Mouse (Mus musculus): ENCODE results near the gene Sppl3.

Sppl3 gene

DNA sequence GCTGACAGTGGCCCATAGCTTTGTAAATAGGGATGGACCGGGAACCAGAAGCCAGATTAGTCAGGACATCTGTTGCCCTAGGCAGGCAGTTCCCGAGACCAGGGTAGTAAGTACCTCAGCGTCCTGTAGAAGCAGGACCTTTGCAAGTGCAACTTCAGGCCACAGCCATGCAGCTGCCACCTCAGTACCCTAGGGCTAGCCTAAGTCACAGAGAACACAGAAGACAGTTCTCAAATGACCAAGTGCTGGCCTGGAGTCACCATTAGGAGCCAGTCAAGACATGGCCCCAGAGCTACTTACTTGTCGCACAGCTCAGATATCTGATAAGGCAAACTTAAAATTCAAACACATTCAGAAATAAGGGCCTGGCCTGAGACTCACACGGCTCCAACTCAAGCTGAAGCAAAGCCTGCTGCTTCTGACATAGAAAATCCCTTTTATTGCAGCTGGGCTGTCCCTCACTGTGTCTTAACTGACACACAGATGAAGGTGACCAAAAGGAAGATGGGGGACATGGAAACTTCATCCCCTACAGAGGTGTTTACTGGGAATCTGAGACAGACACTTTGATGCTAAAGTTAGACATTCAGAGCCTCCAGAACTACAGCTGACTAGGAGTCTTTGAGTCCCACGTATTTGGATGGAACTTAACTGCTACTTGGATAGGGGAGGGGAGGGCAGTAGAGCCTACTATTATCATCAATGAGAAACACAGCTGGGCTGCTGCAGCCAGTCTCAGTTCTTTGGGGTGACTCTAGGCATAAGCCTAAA is 135.2 kb downstream of the Sppl3 start:
- no peak for ATAC-seq (ENCODE audit: insufficient number of reproducible peaks, low FRiP score, low TSS enrichment)

DNA sequence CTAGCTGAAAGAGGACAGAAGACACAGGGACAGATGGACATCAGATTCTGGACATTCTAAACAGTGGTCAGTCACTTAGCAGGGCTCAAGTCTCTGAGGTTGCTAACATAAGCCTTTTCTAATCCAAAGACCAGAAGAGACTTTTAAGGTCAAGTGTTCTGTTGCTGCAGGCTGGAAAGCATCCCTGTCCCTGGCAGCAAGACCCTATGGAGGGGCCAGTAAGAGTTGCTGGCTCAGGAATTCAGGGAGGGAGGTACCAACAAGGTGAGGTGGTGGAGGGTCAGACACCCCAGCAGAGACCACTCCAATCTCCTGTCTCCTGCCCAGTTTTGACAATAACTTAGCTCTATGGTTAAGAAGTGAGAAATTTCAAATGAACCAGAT is 135.8 kb downstream of the Sppl3 start:
- ATAC-seq (ENCODE audit: insufficient number of reproducible peaks, low FRiP score, low TSS enrichment) = no peak

DNA sequence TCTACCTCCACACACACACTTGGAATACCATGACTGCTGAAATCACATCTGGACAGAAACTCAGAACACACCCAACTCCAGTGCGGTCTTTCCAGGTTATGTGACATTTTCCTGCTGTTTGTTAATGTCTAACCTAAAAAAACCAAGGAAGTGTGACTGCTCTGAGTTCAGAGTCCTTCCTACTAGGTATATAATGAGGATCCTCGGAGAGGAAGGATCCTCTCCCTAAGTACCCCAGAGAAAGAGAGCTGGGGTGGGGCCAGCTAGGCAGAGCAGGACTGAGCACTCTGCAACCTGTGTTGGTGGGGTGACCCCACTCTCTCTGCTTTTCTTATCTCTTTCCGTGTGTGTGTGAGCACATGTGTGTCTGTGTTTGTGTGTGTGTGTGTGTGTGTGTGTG is 136.5 kb downstream of the Sppl3 start:
- no peak for ATAC-seq (ENCODE audit: insufficient number of reproducible peaks, low FRiP score, low TSS enrichment)

DNA sequence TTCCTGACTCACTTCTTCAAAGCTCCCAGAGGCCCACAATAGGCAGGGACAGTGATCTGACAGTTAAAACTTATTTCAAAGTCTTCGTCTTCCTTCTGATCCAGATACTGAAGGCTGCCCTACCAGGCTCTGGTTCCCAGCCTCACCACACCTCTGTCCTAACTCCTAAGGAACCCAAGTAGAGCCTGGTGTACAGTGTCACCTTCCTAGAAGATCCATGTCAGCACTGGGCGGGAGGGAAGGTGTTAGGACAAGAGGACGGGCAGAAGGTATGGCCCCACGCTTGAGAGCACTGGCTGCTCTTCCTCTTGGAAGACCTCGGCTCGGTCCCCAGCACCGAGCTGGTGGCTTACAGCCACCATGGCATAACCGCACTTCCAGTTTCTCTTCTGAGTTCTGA is 137.4 kb downstream of the Sppl3 start:
- no peak for ATAC-seq (ENCODE audit: insufficient number of reproducible peaks, low FRiP score, low TSS enrichment)

All from cerebellum, adult (tissue).